ENCODE assay signal across 8 mouse cellular contexts in the genomic region with DNA sequence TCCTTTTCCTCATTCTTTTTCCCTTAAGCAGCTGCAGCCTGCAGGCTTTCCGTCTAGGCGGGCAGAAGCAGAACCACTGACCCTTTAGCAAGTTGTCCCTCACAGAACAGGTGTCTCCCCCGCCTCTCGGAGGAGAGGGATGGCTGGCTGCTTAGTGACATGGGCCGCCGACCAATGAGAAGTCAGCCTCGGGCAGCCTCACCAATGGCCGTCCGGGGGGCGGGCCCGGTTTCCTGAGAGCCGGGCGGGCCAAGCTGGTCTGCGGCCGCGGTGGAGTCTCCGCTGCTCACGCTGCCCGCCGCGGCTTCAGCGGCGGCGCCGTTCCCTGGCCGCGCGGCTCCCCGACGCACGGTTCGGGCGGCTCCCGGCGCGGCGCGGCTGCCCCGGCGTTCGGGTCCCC. TPM values are rescaled to one million over a fixed set of nuclear protein-coding genes. Genes with fewer than 3 reads are reported as not detected.
DNase-seq lines count a peak whose midpoint lies in the region; ATAC-seq lines count a peak whose summit lies in the region.

A gene (plus strand): TSS at position 270 of the 400 bp plus-strand sequence.

- H3K27me3 ChIP-seq in intestine, embryonic 15.5 days (replicated peaks), result peaks cover 3% of the 10 kb centered on the region

- peak; percentile 97 for DNase-seq in adrenal gland, adult 2 months
- peak; percentile 97 for DNase-seq in embryo, embryonic 11 days
- DNase-seq in gastrocnemius, postnatal 25 days, result peak; percentile 93
- DNase-seq in left cerebral cortex, postnatal 14 days (ENCODE audit: low spot score in 2 of 2), result peak; percentile 91 to 93
- peak; percentile 93 for DNase-seq in right cerebral cortex, postnatal 14 days
- peak; percentile 87 for DNase-seq in urinary bladder, postnatal 25 days (ENCODE audit: low spot score)

- H3K9ac ChIP-seq in intestine, embryonic 15.5 days, result peak within 1 kb of the TSS; percentile 67

- H3K36me3 ChIP-seq in intestine, embryonic 15.5 days, result no peaks in the 10 kb centered on the region

- WGBS in intestine, embryonic 15.5 days, result under 1% methylated on average over 41 of the region's 41 CpGs

- intact Hi-C loops in left cerebral cortex, postnatal 14 days (cut with DNase I), result no loop called here

- peak; percentile 99 for ATAC-seq in intestine, embryonic 15.5 days
- peak; percentile 87 for ATAC-seq in megakaryocyte-erythroid progenitor cell, adult 5-6 weeks (replicated peaks; ENCODE audit: low FRiP score, low TSS enrichment, poor library complexity, severe bottlenecking)

- peak within 1 kb of the TSS; percentile 75 for H3K4me3 ChIP-seq in intestine, embryonic 15.5 days (replicated peaks)

- H3K27ac ChIP-seq in intestine, embryonic 15.5 days, result no peak within 1 kb of the TSS

- H3K4me1 ChIP-seq in intestine, embryonic 15.5 days (replicated peaks), result peaks cover 10% of the 10 kb centered on the region

- H3K4me2 ChIP-seq in intestine, embryonic 15.5 days (replicated peaks), result peak within 1 kb of the TSS; percentile 99

- no peaks in the 10 kb centered on the region for H3K9me3 ChIP-seq in intestine, embryonic 15.5 days

RNA-seq across cellular contexts. Expression of the gene that starts here (rescaled TPM):
- total RNA-seq in adrenal gland, adult 2 months (2021), result 1 to 10 TPM; 2.2 to 2.5 TPM
- polyA plus RNA-seq in adrenal gland, adult 2 months (2012; rRNA removed), result 1.2 and 1.5 TPM in 2 replicates
- total RNA-seq in gastrocnemius, postnatal 25 days (2021), result 1 to 10 TPM; 2.8 to 3.1 TPM
- 5.2 and 6.8 TPM in 2 replicates for polyA plus RNA-seq in intestine, embryonic 15.5 days (2015; fragmentation: Nextera tagmentation; extraction: Ambion mirVana)
- 10 to 100 TPM; 27.6 to 30.0 TPM for total RNA-seq in left cerebral cortex, postnatal 14 days (2021)
- 88.1 and 106 TPM in 2 replicates for total RNA-seq in megakaryocyte-erythroid progenitor cell, adult 5-6 weeks (2014; fragmentation: Nextera tagmentation)
- total RNA-seq in megakaryocyte-erythroid progenitor cell, adult 5-6 weeks (2017), result 36.2 and 60.3 TPM in 2 replicates

Comparison
In these comparisons a context has a peak if more than half of its experiments do, and no peak if none do; other contexts are left out.
1. RNA of the gene that starts here (total RNA-seq): 36.2 to 106 TPM in megakaryocyte-erythroid progenitor cell, adult 5-6 weeks and 27.6 to 30.0 TPM in left cerebral cortex, postnatal 14 days; 2.8 to 3.1 TPM in gastrocnemius, postnatal 25 days and 2.2 to 2.5 TPM in adrenal gland, adult 2 months; every median in the first group is over 4 times any median in the second.
2. Peak in every context shown above with its lines, with median percentiles within 50 percentile points of each other: DNase-seq.